Comparison of ENCODE assay signal across 8 mouse cellular contexts in the genomic region with DNA sequence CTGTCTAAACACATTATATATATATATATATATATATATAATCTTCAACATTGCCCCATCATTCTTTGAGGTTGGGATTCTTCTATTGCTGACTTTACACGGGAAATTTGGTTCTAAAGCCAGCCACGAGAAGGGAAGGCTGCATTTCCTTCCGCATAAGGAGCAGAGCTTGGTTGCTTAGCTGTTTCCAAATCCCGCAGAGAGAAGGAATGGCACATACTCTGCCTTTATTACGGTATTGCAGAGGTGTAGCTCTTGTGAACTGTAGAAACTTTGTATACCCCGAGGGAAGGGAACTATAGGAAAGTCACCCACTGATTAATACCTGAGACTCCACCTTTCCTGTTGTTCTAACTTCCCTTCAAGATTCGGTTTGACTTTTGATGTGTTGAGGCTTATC. TPM values are rescaled to one million over a fixed set of nuclear protein-coding genes. Genes with fewer than 3 reads are reported as not detected.
DNase-seq lines count a peak whose midpoint lies in the region; ATAC-seq and TF ChIP-seq lines count a peak whose summit lies in the region.

No protein-coding gene starts in this region.

- H3K4me3 ChIP-seq in heart, embryonic 14.5 days (ENCODE audit: control insufficient read depth in 1 of 2, insufficient read depth in 1 of 2, low read depth in 1 of 2, low read length in 2 of 2), result peak overlapping the region; percentile 75
- no peak overlapping the region for H3K4me3 ChIP-seq in liver, embryonic 14.5 days (ENCODE audit: insufficient read depth in 1 of 2, low read depth in 2 of 2, low read length in 2 of 2)

- peak; percentile 16 to 41 for DNase-seq in heart, adult 18-20 months
- no peak for DNase-seq in heart, adult 8-10 months (ENCODE audit: low spot score)
- peak; percentile 19 for DNase-seq in NIH3T3 (ENCODE audit: low read depth)
- no peak for DNase-seq in liver, embryonic 14.5 days (ENCODE audit: low read depth in 3 of 3, low spot score in 3 of 3)
- DNase-seq in frontal cortex, postnatal 10 days (ENCODE audit: low spot score in 2 of 2), result no peak
- no peak for DNase-seq in adrenal gland, postnatal 36 days
- DNase-seq in right cerebral cortex, postnatal 25 days, result no peak

- peak overlapping the region; percentile 97 for H3K9ac ChIP-seq in heart, embryonic 14.5 days (ENCODE audit: low read length)
- no peak overlapping the region for H3K9ac ChIP-seq in liver, embryonic 14.5 days (replicated peaks)

- TF ChIP-seq CTCF in liver, embryonic 14.5 days (IDR thresholded peaks at IDR 0.05; ENCODE audit: low read depth), result no peak

- H3K27me3 ChIP-seq in heart, embryonic 14.5 days (ENCODE audit: control insufficient read depth, insufficient read depth, low read length), result no peaks in the 10 kb centered on the region
- peaks cover 2% of the 10 kb centered on the region; the same call in 1 of the 2 replicates for H3K27me3 ChIP-seq in liver, embryonic 14.5 days (ENCODE audit: control insufficient read depth, insufficient read depth, low read length)

- peak overlapping the region; percentile 93 to 94 for H3K27ac ChIP-seq in heart, embryonic 14.5 days (replicated peaks in 1 of 2; ENCODE audit: control insufficient read depth in 1 of 2, insufficient read depth in 1 of 2, low read depth in 2 of 2, low read length in 2 of 2)
- H3K27ac ChIP-seq in liver, embryonic 14.5 days, result no peak overlapping the region

- H3K4me1 ChIP-seq in heart, embryonic 14.5 days (ENCODE audit: control insufficient read depth in 2 of 2, insufficient read depth in 2 of 2, low read length in 2 of 2), result peaks cover 2 to 11% of the 10 kb centered on the region in 2 experiments; a peak in 2 of 4 replicates
- 0 out of 4 replicates have a peak, but pooled peaks cover 0 to 1% of the 10 kb centered on the region in 2 experiments for H3K4me1 ChIP-seq in liver, embryonic 14.5 days (replicated peaks; ENCODE audit: control insufficient read depth in 2 of 2, insufficient read depth in 2 of 2, low read length in 1 of 2)

- 8% methylated on average over 7 of the region's 7 CpGs for WGBS in heart, embryonic 14.5 days
- WGBS in liver, embryonic 14.5 days (ENCODE audit: insufficient replicate concordance), result 12% methylated on average over 7 of the region's 7 CpGs

- ATAC-seq in heart, embryonic 14.5 days (ENCODE audit: insufficient number of reproducible peaks, insufficient read depth, low FRiP score, low read depth), result no peak
- ATAC-seq in liver, embryonic 14.5 days (ENCODE audit: insufficient read depth), result no peak

- H3K4me2 ChIP-seq in heart, embryonic 14.5 days (ENCODE audit: low read length), result peak overlapping the region; percentile 66
- peak overlapping the region; percentile 69 for H3K4me2 ChIP-seq in liver, embryonic 14.5 days (ENCODE audit: low read depth)

- H3K9me3 ChIP-seq in heart, embryonic 14.5 days (ENCODE audit: control insufficient read depth, low read length), result no peaks in the 10 kb centered on the region
- no peaks in the 10 kb centered on the region for H3K9me3 ChIP-seq in liver, embryonic 14.5 days (ENCODE audit: control insufficient read depth, low read length)

- H3K36me3 ChIP-seq in heart, embryonic 14.5 days (ENCODE audit: control insufficient read depth, insufficient read depth, low read length), result peaks cover 14% of the 10 kb centered on the region
- H3K36me3 ChIP-seq in liver, embryonic 14.5 days (replicated peaks; ENCODE audit: control insufficient read depth, insufficient read depth, low read depth), result no peaks in the 10 kb centered on the region

- no peak for TF ChIP-seq EP300 in liver, embryonic 14.5 days (IDR thresholded peaks at IDR 0.05; ENCODE audit: low read depth)

RNA-seq across cellular contexts. Expression of a gene that starts 2.6 kb away (rescaled TPM):
- total RNA-seq in heart, adult 18-20 months (2021), result 100 to 1,000 TPM; 408 to 455 TPM
- total RNA-seq in heart, adult 8-10 months (2022), result 100 to 1,000 TPM; 354 to 461 (median 382) TPM
- 478 and 500 TPM in 2 replicates for polyA plus RNA-seq in heart, embryonic 14.5 days (2014; fragmentation: Nextera tagmentation; extraction: Ambion mirVana)
- polyA plus RNA-seq in liver, embryonic 14.5 days (2012; rRNA removed), result 1.0 and 1.6 TPM in 2 replicates
- polyA plus RNA-seq in liver, embryonic 14.5 days (2014; fragmentation: Nextera tagmentation; extraction: Ambion mirVana), result 4.5 TPM in 2 replicates
- 100 to 1,000 TPM; 161 to 356 TPM for total RNA-seq in adrenal gland, postnatal 36 days (2021)

Comparison
In these comparisons a context has a peak if more than half of its experiments do, and no peak if none do; other contexts are left out.
1. DNase-seq: peak in heart, adult 18-20 months (2 of 2) and NIH3T3 (single experiment); none in heart, adult 8-10 months (single experiment), liver, embryonic 14.5 days (0 of 3), frontal cortex, postnatal 10 days (0 of 2), adrenal gland, postnatal 36 days (0 of 2) and right cerebral cortex, postnatal 25 days (single experiment).
2. H3K4me3 ChIP-seq: peak in heart, embryonic 14.5 days (2 of 2); none in liver, embryonic 14.5 days (0 of 2).